Mouse (Mus musculus): ENCODE measurements around the gene Prrt3. TPM values are rescaled to one million over a fixed set of nuclear protein-coding genes. Genes with fewer than 3 reads are reported as not detected.

Gene Prrt3
- under 1 TPM; 0.01 to 0.06 TPM for polyA plus RNA-seq (2012; fragmentation: generic; extraction: Trizol)

DNA sequence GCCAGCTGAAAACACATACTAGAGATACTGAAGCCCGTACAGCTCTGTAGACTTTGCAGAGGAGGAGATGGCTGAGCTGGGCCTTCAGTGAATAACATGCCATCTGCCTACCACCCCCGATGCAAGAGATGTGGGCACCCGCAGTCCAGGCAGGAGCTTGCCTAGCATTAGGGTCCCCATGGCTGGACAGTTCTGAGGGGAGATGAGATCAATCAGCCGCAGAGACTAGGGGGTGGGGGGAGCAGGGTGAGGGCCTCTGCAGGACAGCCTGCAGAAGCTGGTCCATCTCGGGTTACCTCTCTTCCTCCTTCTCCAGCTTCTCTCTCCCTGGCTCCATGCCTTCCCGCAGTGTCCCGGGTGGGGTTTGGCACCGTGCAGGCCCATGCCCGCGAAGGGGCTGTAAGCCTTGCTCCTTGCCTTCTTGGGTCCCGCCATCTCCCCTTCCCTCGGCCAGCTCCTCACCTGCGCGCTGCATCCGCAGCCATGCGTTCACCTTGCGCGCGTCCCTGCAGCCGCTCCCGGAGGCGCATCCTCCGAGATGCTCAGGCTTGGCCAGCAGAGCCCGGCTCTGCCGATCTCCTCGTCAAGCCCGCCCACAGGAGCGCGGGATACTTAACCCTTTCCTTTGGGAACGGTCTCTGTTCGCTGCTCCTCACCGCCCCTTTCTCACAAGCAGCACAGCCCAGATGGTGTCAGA, at the start of gene Prrt3:
Gene Prrt3 (minus strand): TSS at position 544 of the 697 bp plus-strand sequence.

DNA sequence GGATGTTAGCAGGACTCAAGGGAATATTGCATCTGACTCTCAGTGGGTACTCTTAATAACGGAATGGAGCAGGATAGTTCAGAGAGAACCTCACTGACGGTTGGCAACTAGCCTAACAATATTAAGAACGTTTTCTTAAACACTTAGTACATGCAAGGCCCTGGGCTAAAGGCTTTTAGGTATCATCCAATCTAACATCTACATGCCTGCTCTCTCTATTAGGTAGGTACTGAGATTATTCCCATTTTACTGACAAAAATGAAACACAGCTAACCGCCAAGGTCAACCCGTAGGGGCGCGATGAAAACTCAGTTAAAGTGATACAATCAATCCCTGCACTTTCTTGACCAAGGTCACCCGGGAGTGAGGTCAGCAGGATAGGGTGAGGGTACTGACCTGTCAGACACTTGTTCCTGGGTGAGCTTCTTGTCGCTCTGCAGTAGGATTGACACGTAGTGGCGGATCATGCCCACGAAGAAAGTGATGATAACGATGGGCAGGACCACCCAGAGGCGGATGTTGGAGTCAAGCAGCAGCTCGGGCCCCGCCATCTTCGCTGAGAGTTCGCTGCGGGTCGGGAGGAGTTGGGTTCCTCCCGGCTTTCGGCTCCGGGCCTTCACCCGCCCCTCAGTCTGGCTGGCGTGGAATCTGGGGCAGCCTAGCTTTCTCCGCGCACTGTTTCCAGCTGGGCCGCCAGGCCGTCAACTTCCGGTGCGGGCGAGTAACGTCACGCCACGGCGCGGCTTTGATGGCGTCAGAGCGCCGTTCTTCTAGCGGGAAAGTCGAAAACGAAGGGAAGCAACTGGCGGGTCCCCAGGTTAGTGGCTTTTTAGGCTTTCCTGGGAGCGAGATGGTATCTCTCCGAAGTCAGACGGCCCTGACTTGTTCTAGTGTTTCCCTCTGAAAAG, 29.5 kb upstream of the Prrt3 start, which contains the start of the genes Emc3 and Fancd2:
Gene Emc3 (minus strand): TSS at position 721 of the 908 bp plus-strand sequence.
Gene Fancd2 (plus strand): TSS at position 751 of the 908 bp plus-strand sequence.

DNA sequence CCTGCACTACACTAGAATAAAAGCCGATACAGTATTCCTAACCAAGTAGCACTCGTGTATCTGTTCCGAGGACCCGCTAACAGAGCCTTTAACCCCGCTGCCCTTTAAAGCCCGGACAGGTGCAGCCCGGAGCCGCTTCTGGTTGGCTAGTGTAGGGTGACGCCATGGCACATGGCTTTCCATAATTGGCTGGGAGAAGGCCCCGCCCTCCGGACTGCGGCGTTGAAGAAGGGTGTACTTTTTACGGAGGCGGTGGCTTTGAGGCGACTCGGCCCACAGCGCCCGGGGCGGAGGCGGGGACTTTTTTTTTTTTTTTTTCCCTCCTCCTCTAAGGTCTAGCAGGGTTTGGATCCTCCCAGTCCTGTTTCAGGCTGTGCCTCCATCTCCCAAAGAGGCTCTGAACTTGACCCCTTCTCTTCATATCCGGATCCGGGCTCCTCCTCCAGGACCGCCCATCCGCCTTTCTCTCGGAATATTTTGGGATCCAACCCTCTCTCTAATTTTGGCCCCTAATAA, 18.6 kb downstream of the Prrt3 start, which contains the start of gene Creld1:
Gene Creld1 (plus strand): TSS at position 198 of the 516 bp plus-strand sequence.

DNA sequence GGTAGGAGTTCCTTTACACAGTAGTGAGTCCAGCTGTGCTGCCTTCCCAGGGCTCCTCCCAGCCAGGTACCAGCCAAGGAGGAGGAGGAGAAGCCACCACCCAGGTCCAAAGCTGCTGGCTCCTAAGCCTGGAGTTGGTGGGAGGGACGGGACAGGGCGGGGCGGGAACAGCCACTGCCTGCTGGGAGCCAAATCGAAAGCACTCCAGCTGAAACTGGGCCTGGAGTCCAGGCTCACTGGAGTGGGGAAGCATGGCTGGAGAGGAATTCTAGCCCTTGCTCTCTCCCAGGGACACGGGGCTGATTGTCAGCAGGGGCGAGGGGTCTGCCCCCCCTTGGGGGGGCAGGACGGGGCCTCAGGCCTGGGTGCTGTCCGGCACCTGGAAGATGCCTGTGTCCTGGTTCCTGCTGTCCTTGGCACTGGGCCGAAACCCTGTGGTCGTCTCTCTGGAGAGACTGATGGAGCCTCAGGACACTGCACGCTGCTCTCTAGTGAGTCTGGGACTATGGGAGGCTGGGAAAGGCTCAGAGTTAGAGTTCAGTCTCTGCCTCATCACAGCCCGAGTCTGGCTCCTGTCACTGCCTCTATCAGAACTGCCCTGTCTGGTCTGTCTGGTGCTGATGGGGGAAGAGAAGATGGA, 30.3 kb downstream of the Prrt3 start, which contains the start of gene Il17rc:
Gene Il17rc (plus strand): TSS at position 131 of the 640 bp plus-strand sequence.

DNA sequence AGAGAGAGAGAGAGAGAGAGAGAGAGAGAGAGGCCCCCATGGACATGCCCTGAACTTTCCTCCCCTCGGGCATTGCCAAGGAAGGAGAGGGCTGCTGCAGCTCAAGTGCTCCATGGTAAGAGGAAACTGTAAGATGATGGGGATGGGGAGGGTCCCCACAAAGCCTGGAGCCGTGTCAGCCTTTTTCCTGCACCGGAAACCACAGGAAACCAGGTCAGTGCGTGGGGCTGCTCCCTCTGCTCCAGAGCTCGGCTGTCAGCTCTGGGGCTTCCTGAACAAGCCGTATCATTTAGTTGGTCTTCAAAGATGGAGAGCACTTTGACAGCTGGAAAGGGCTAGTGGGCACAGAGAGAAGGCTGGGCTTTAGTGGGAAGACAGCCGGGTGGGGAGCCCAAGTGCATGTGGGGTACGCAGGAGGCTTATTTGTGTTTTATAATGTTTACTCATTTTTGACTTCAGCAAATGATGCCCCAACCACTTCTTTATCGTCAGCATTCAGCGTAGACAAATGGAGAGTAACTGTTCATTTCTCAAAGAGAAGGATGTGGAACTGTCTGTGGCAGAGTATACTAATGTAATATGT, 43.7 kb downstream of the Prrt3 start, which contains the start of gene Il17re:
Gene Il17re (plus strand): TSS at position 533 of the 583 bp plus-strand sequence.

Other genes with a start within 250 kb of the Prrt3 start
- under 1 TPM; 0.06 to 0.08 TPM for gene Cpne9, start 219.6 kb downstream of the Prrt3 start, polyA plus RNA-seq (2012; fragmentation: generic; extraction: Trizol)
- gene Brpf1, start 194.8 kb downstream of the Prrt3 start, polyA plus RNA-seq (2012; fragmentation: generic; extraction: Trizol): 10 to 100 TPM in 1 of 2 experiments, 1 to 10 TPM in 1; 3.4 to 11.1 TPM
- 10 to 100 TPM; 11.4 to 15.7 TPM for gene Ogg1, start 175.0 kb downstream of the Prrt3 start, polyA plus RNA-seq (2012; fragmentation: generic; extraction: Trizol)
- gene Camk1, start 157.9 kb downstream of the Prrt3 start, polyA plus RNA-seq (2012; fragmentation: generic; extraction: Trizol): 100 to 1,000 TPM in 1 of 2 experiments, 10 to 100 TPM in 1; 64.5 to 122 TPM
- 10 to 100 TPM; 27.6 to 50.9 TPM for gene Tada3, start 124.0 kb downstream of the Prrt3 start, polyA plus RNA-seq (2012; fragmentation: generic; extraction: Trizol)
- 100 to 1,000 TPM; 222 to 331 TPM for gene Arpc4, start 123.8 kb downstream of the Prrt3 start, polyA plus RNA-seq (2012; fragmentation: generic; extraction: Trizol)
- gene Ttll3, start 112.7 kb downstream of the Prrt3 start, polyA plus RNA-seq (2012; fragmentation: generic; extraction: Trizol): 1 to 10 TPM in 1 of 2 experiments, under 1 TPM in 1; 0.75 to 7.1 TPM
- gene Rpusd3, start 82.6 kb downstream of the Prrt3 start, polyA plus RNA-seq (2012; fragmentation: generic; extraction: Trizol): 10 to 100 TPM in 1 of 2 experiments, 1 to 10 TPM in 1; 7.3 to 13.4 TPM
- gene Cidec, start 66.2 kb downstream of the Prrt3 start, polyA plus RNA-seq (2012; fragmentation: generic; extraction: Trizol): not detected
- 10 to 100 TPM; 43.5 to 47.0 TPM for gene Jagn1, start 59.4 kb downstream of the Prrt3 start, polyA plus RNA-seq (2012; fragmentation: generic; extraction: Trizol)
- under 1 TPM; 0.02 to 0.09 TPM for gene Il17re, start 43.4 kb downstream of the Prrt3 start, polyA plus RNA-seq (2012; fragmentation: generic; extraction: Trizol)
- gene Il17rc, start 30.5 kb downstream of the Prrt3 start, polyA plus RNA-seq (2012; fragmentation: generic; extraction: Trizol): 10 to 100 TPM; 54.5 to 79.0 TPM
- gene Creld1, start 18.6 kb downstream of the Prrt3 start, polyA plus RNA-seq (2012; fragmentation: generic; extraction: Trizol): 1 to 10 TPM in 1 of 2 experiments, under 1 TPM in 1; 0.23 to 3.3 TPM
- 10 to 100 TPM; 19.3 to 81.3 TPM for gene Emc3, start 29.7 kb upstream of the Prrt3 start, polyA plus RNA-seq (2012; fragmentation: generic; extraction: Trizol)
- gene Fancd2, start 29.8 kb upstream of the Prrt3 start, polyA plus RNA-seq (2012; fragmentation: generic; extraction: Trizol): 1 to 10 TPM in 1 of 2 experiments, under 1 TPM in 1; 0.62 to 2.8 TPM
- under 1 TPM in 1 of 2 experiments, not detected in 1; 0.12 TPM for gene Fancd2os, start 98.8 kb upstream of the Prrt3 start, polyA plus RNA-seq (2012; fragmentation: generic; extraction: Trizol)
- gene Brk1, start 102.8 kb upstream of the Prrt3 start, polyA plus RNA-seq (2012; fragmentation: generic; extraction: Trizol): 100 to 1,000 TPM; 124 to 277 TPM
- 10 to 100 TPM in 1 of 2 experiments, 1 to 10 TPM in 1; 5.0 to 26.2 TPM for gene Vhl, start 122.0 kb upstream of the Prrt3 start, polyA plus RNA-seq (2012; fragmentation: generic; extraction: Trizol)
- 1 to 10 TPM; 1.9 to 6.9 TPM for gene Irak2, start 136.5 kb upstream of the Prrt3 start, polyA plus RNA-seq (2012; fragmentation: generic; extraction: Trizol)
- 10 to 100 TPM; 16.3 to 26.7 TPM for gene Tatdn2, start 195.1 kb upstream of the Prrt3 start, polyA plus RNA-seq (2012; fragmentation: generic; extraction: Trizol)
- gene Ghrl, start 217.9 kb upstream of the Prrt3 start, polyA plus RNA-seq (2012; fragmentation: generic; extraction: Trizol): under 1 TPM in 1 of 2 experiments, not detected in 1; 0.38 TPM
- gene Sec13, start 238.8 kb upstream of the Prrt3 start, polyA plus RNA-seq (2012; fragmentation: generic; extraction: Trizol): 100 to 1,000 TPM; 127 to 130 TPM